Mouse (Mus musculus) brown adipose tissue, adult 24 weeks (tissue): ENCODE results near the gene Kcne2. TPM values are rescaled to one million over a fixed set of nuclear protein-coding genes. Genes with fewer than 3 reads are reported as not detected.

Experiments
- H3K27ac ChIP-seq: fragments of 200-500 bp; replicated peaks from 2 replicates; pipeline ENCODE4 v1.5.1; 2012; ENCODE audit warnings: low read depth, mild to moderate bottlenecking, low read length
- H3K4me1 ChIP-seq: fragments of 200-500 bp; 2 replicates; pipeline ENCODE4 v1.6.1; 2012; ENCODE audit warnings: low read length, mixed read lengths; ENCODE audit not compliant: control insufficient read depth, insufficient read depth, insufficient read length
- H3K4me3 ChIP-seq: fragments of 200-500 bp; 2 replicates; pipeline ENCODE4 v1.5.1; 2012; ENCODE audit warnings: low read depth, mild to moderate bottlenecking, low read length, moderate library complexity; ENCODE audit not compliant: insufficient read depth
- polyA plus RNA-seq: library from polyadenylated mRNA; stranded (reverse); fragments of >200 nt; gene quantifications from 2 replicates; pipeline ENCODE4 v1.2.4, GENCODE M21; 2012; ENCODE audit not compliant: missing spikeins, insufficient read depth, insufficient read length

The Kcne2 gene
- not detected in 2 replicates for polyA plus RNA-seq

DNA sequence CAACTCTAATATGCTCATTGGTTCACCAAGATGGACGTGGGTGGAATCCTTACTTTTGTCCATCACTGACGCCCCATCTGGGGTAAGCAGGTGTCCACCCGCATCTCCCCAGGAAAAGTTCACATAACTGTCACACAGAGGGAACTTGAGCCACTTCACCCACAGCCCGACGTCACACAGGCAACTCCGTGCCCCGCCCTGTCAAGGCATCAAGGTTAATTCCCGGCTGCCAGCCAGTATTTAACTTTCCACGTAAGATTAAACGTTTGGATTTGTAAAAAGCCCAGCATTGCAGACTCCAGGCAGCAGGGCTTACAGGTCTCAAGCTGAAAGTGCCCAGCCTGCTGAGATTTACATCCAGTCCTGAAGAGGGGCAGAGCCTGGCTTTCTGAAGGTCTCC, at the start of gene Kcne2:
Kcne2 (plus strand) TSS at position 289 of the 400 bp plus-strand sequence.
- Histone ChIP-seq H3K4me3 (no peak within 1 kb of the TSS), H3K4me1 (no peaks in the 10 kb centered on the region), H3K27ac (no peak within 1 kb of the TSS)

DNA sequence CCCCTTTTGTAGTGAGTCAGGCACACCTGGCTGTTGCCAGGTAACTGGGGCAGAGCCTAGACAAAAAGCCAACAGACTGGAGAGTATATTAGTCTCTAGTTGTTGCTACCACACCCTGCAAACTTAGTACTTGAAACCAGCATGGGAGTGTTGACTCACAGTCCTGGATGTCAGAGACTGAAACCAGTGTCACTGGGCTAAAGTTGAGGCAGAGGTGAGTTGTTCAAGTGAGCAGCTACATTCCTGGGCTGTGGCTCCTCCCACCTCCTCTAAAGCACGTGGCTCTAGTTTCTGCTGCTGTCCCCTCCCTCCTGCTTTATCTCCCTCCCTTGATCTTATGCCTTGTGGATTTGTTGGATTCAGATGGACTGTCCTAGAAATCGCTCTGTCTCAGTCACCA, 46.3 kb upstream of the Kcne2 start:
- no peaks in the 10 kb centered on the region for H3K4me1 ChIP-seq
- H3K4me3 ChIP-seq: no peak overlapping the region

GRCm38 (mm10) chr16:92246974-92247373, 45.2 kb upstream of the Kcne2 start:
- no peaks in the 10 kb centered on the region for H3K4me1 ChIP-seq
- no peak overlapping the region for H3K27ac ChIP-seq
- H3K4me3 ChIP-seq: no peak overlapping the region

More for the DNA sequence above, 46.3 kb upstream of the Kcne2 start:
- H3K27ac ChIP-seq: no peak overlapping the region

DNA sequence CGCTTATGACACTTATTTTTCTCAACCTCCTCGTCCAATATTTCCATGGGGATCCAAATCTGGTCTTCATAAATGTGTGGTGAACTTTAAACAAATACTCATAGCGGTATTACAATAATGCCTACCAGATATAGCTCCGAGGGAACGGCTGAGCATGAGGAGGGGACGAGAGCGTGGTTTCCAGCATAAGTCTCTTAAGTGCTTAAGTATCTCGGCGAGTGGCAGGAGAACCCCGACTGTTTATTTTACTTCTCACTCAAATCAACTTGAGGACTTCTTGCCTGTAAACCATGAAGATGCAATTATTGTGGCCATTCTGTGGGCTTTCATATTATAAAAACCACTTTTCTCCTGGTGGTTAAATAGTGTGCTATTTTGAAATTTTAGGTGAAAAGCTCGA, 44.5 kb upstream of the Kcne2 start:
- no peak overlapping the region for H3K27ac ChIP-seq
- no peak overlapping the region for H3K4me3 ChIP-seq
- no peaks in the 10 kb centered on the region for H3K4me1 ChIP-seq

- peaks cover 3% of the 10 kb centered on the region; the same call in 1 of the 2 replicates for H3K4me1 ChIP-seq
- H3K27ac ChIP-seq: no peak overlapping the region
- H3K4me3 ChIP-seq: no peak overlapping the region
Observed at GRCm38 (mm10) chr16:92249681-92250080, 42.5 kb upstream of the Kcne2 start.

- H3K4me1 ChIP-seq: peaks cover 3% of the 10 kb centered on the region; the same call in 1 of the 2 replicates
Observed at GRCm38 (mm10) chr16:92250452-92250851, 41.7 kb upstream of the Kcne2 start.

DNA sequence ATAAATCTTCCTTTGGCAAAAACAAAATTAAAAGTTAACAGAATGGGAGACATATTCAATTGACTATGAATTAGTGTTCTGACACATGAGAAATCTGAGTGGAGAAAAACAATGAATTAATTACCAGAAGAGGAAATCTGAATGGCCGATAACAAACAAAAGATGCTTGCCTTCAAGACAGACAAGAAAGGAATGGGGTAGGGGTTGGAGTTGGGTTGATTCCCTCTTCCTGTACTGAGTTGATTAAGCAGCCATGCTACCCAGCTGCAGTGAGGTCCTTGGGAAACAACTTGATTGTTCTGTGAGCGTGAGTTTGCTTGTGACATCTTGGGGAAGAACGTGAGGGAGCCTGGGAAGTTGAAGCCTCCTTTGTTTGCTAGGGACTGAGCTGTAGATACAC, 37.9 kb upstream of the Kcne2 start:
- no peak overlapping the region for H3K27ac ChIP-seq
- no peak overlapping the region for H3K4me3 ChIP-seq
- peaks cover 3% of the 10 kb centered on the region; the same call in 1 of the 2 replicates for H3K4me1 ChIP-seq

More at GRCm38 (mm10) chr16:92250452-92250851, 41.7 kb upstream of the Kcne2 start:
- H3K4me3 ChIP-seq: no peak overlapping the region
- no peak overlapping the region for H3K27ac ChIP-seq

- Histone ChIP-seq H3K4me3 (no peak overlapping the region), H3K27ac (no peak overlapping the region)
Observed at GRCm38 (mm10) chr16:92267861-92268260, 24.3 kb upstream of the Kcne2 start.

GRCm38 (mm10) chr16:92274516-92274915, 17.7 kb upstream of the Kcne2 start:
- Histone ChIP-seq H3K27ac (peak overlapping the region; percentile 61; the same call in 1 of the 2 replicates), H3K4me3 (no peak overlapping the region), H3K4me1 (peaks cover 4% of the 10 kb centered on the region; the same call in 1 of the 2 replicates)

More at GRCm38 (mm10) chr16:92267861-92268260, 24.3 kb upstream of the Kcne2 start:
- H3K4me1 ChIP-seq: no peaks in the 10 kb centered on the region

DNA sequence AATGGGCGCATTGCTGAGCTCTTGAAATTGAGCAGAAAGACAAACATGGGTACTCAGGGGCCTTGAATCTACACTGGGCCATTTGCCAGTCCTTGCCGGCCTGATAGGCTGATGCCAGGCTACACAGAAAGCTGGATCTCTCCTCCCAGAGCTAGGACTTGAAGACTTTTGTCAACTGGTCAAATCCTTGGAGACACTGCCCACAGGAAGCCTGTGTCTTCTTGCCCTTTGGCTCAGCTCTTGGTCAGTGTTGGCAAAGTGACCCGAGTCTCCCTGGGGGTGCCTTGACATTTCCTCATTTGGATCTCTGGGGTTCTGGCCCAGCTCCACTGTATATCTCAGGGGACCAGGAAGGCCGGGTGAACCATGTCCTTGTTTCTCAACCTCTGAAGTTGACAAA, 16.7 kb upstream of the Kcne2 start:
- no peak overlapping the region for H3K4me3 ChIP-seq
- H3K4me1 ChIP-seq: peaks cover 4% of the 10 kb centered on the region; the same call in 1 of the 2 replicates
- peak overlapping the region; percentile 61 for H3K27ac ChIP-seq

- H3K4me3 ChIP-seq: no peak overlapping the region
- no peak overlapping the region for H3K27ac ChIP-seq
- H3K4me1 ChIP-seq: peaks cover 7% of the 10 kb centered on the region; the same call in 1 of the 2 replicates
Observed at GRCm38 (mm10) chr16:92282671-92283070, 9.5 kb upstream of the Kcne2 start.

DNA sequence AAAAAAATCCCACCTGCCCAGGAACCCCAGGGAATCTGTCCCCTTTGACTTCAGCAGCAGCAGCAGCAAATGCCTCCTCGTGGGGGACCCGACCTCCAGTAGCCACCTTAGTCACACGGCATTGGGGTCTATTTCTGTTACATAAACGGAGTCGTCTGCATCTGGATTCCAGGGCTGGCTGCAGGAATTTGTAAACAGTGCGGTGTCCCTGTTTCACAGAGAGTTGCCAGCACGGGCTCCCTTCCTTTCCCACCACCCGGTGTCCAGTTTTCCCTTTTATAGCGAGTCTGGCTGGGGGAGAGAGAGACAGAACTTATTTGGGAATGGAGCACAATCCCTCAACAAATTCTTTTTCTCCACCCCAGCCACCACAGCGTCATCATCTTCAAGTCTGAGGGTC, 7.1 kb upstream of the Kcne2 start:
- Histone ChIP-seq H3K4me1 (peaks cover 7% of the 10 kb centered on the region; the same call in 1 of the 2 replicates), H3K27ac (no peak overlapping the region), H3K4me3 (no peak overlapping the region)

GRCm38 (mm10) chr16:92286609-92287008, 5.6 kb upstream of the Kcne2 start:
- Histone ChIP-seq H3K27ac (no peak overlapping the region), H3K4me1 (peaks cover 7% of the 10 kb centered on the region; the same call in 1 of the 2 replicates), H3K4me3 (no peak overlapping the region)

DNA sequence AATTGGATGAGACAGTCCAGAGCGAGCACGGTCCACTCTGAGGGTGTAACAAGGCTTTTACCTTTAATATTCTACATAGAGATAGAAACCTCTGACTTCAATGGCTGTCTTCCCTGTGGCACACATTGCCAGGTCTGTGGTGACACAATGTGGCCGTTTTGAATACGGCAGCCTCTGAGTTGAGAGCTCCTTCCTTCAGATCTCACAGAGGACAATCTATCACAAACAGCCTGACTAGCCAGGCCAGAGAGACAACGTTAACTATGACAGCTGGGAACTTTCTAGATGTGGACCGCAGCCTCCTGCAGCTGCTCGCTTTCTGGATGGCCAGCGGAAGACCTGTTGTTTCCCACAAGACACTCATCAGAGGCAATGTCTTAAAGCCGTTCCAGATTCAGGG, 3.4 kb upstream of the Kcne2 start:
- H3K4me1 ChIP-seq: no peaks in the 10 kb centered on the region
- H3K4me3 ChIP-seq: no peak overlapping the region
- H3K27ac ChIP-seq: no peak overlapping the region

GRCm38 (mm10) chr16:92290045-92290444, 2.1 kb upstream of the Kcne2 start:
- H3K4me1 ChIP-seq: no peaks in the 10 kb centered on the region
- H3K4me3 ChIP-seq: no peak overlapping the region
- no peak overlapping the region for H3K27ac ChIP-seq

DNA sequence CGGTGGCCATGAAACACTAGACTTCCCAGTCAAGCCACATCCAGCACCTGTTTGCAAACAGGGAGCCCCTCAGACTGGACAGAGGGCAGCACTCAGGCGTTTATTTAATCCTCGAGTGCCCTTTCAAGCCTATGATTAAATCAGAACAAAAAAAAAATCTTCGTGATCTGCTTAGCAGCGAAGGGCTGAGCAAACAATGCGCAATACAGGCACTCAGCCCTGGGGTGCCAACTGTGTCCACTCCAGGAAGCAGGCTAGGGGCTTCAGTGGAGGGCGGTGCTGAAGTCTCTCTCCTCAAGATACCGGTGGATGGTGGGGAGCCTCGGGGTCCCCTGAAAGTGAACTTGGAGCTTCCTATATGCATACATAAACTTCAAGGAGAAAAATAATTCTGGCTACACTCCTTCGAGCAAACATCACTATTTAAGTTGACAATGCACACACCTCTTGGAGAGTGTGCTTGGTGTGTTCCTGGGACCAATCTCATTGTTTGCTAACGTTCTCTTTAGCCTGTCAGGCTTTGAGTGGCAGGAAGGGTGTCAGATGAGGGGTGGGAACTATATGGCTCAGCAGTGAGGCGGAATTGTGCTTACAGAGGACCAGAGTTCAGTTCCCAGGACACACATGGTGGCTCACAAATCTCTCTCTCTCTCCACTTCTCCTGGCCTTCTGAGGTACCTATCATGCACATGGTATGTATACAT, 2.2 kb downstream of the Kcne2 start:
- no peak overlapping the region for H3K27ac ChIP-seq
- no peak overlapping the region for H3K4me3 ChIP-seq
- H3K4me1 ChIP-seq: no peaks in the 10 kb centered on the region
